Mouse (Mus musculus) MEL (cell line): ENCODE measurements around the gene Gngt2.

Experiments used
- BHLHE40 ChIP-seq: IDR thresholded peaks from 2 replicates; pipeline ENCODE4 v1.6.1; 2012; ENCODE audit warnings: low read depth, mild to moderate bottlenecking, inconsistent platforms, low read length, improper control_type of control experiment, borderline replicate concordance
- CHD1 ChIP-seq: IDR thresholded peaks from 2 replicates; pipeline ENCODE4 v1.6.1; 2012; ENCODE audit warnings: low read depth, mild to moderate bottlenecking, inconsistent platforms, low read length, improper control_type of control experiment
- CHD2 ChIP-seq: IDR thresholded peaks from 2 replicates; pipeline ENCODE4 v1.6.1; 2011; ENCODE audit warnings: low read length, improper control_type of control experiment
- CTCF ChIP-seq, 3 experiments: IDR thresholded peaks in 2 of 3; conservative IDR thresholded peaks in 1 of 3; 2 replicates each; pipeline ENCODE4 v1.5.1; 2011 to 2012; ENCODE audit warnings: low read length in 3 of 3, low read depth in 2 of 3, mild to moderate bottlenecking in 2 of 3, improper control_type of control experiment in 1 of 3, inconsistent platforms in 1 of 3, mixed read lengths in 1 of 3, moderate library complexity in 1 of 3; ENCODE audit not compliant: control insufficient read depth in 1 of 3, insufficient read depth in 1 of 3, poor library complexity in 1 of 3, severe bottlenecking in 1 of 3
- ELF1 ChIP-seq: IDR thresholded peaks from 2 replicates; pipeline ENCODE4 v1.6.1; 2014; ENCODE audit warnings: low read depth, mild to moderate bottlenecking, inconsistent platforms, low read length, improper control_type of control experiment, moderate library complexity
- HCFC1 ChIP-seq: IDR thresholded peaks from 2 replicates; pipeline ENCODE4 v1.6.1; 2012; ENCODE audit warnings: low read depth, mild to moderate bottlenecking, inconsistent platforms, low read length, improper control_type of control experiment, moderate library complexity
- MAFK ChIP-seq: IDR thresholded peaks from 2 replicates; pipeline ENCODE4 v1.6.1; 2011; ENCODE audit warnings: low read depth, mild to moderate bottlenecking, low read length, improper control_type of control experiment, borderline replicate concordance
- POLR2A ChIP-seq, 2 experiments: IDR thresholded peaks; 2 replicates each; pipeline ENCODE4 v1.6.1; 2011 to 2012; ENCODE audit warnings: low read length in 2 of 2, mild to moderate bottlenecking in 2 of 2, control low read depth in 1 of 2, improper control_type of control experiment in 1 of 2, low read depth in 1 of 2, moderate library complexity in 1 of 2; ENCODE audit not compliant: control insufficient read depth in 1 of 2, insufficient read depth in 1 of 2, poor library complexity in 1 of 2
- POLR2AphosphoS2 ChIP-seq: IDR thresholded peaks from 2 replicates; pipeline ENCODE4 v1.6.1; 2011; ENCODE audit warnings: low read length, improper control_type of control experiment
- SMC3 ChIP-seq: IDR thresholded peaks from 2 replicates; pipeline ENCODE4 v1.6.1; 2011; ENCODE audit warnings: low read depth, low read length, improper control_type of control experiment
- TCF12 ChIP-seq: IDR thresholded peaks from 2 replicates; pipeline ENCODE4 v1.6.1; 2014; ENCODE audit warnings: low read depth, mild to moderate bottlenecking, inconsistent platforms, low read length, improper control_type of control experiment, moderate library complexity

GRCm38 (mm10) chr11:95812224-95812623, 24.8 kb upstream of the Gngt2 start:
- no peak for TF ChIP-seq CTCF (IDR thresholded peaks at IDR 0.05 in 2 of 3, conservative IDR thresholded peaks at IDR 0.05 in 1 of 3; ENCODE audit: control insufficient read depth in 1 of 3, insufficient read depth in 1 of 3, low read depth in 2 of 3, low read length in 3 of 3, poor library complexity in 1 of 3, severe bottlenecking in 1 of 3)
- TF ChIP-seq TCF12 = no peak
- no peak for TF ChIP-seq POLR2A (IDR thresholded peaks at IDR 0.05; ENCODE audit: control insufficient read depth in 1 of 2, insufficient read depth in 1 of 2, low read depth in 1 of 2, low read length in 2 of 2, poor library complexity in 1 of 2)
- TF ChIP-seq CHD2 = no peak
- TF ChIP-seq BHLHE40 = no peak
- TF ChIP-seq POLR2AphosphoS2 = no peak
- TF ChIP-seq SMC3 = no peak
- TF ChIP-seq MAFK = no peak
- TF ChIP-seq CHD1 = no peak
- TF ChIP-seq HCFC1 = no peak
- no peak for TF ChIP-seq ELF1
